Mouse (Mus musculus) brown adipose tissue, adult 24 weeks (tissue): Measurements from ENCODE around the gene Hmcn2. TPM values are rescaled to one million over a fixed set of nuclear protein-coding genes. Genes with fewer than 3 reads are reported as not detected.

Source experiments
- H3K27ac ChIP-seq: fragments of 200-500 bp; replicated peaks from 2 replicates; pipeline ENCODE4 v1.5.1; 2012; ENCODE audit warnings: low read depth, mild to moderate bottlenecking, low read length
- H3K4me1 ChIP-seq: fragments of 200-500 bp; 2 replicates; pipeline ENCODE4 v1.6.1; 2012; ENCODE audit warnings: low read length, mixed read lengths; ENCODE audit not compliant: control insufficient read depth, insufficient read depth, insufficient read length
- H3K4me3 ChIP-seq: fragments of 200-500 bp; 2 replicates; pipeline ENCODE4 v1.5.1; 2012; ENCODE audit warnings: low read depth, mild to moderate bottlenecking, low read length, moderate library complexity; ENCODE audit not compliant: insufficient read depth
- polyA plus RNA-seq: library from polyadenylated mRNA; stranded (reverse); fragments of >200 nt; gene quantifications from 2 replicates; pipeline ENCODE4 v1.2.4, GENCODE M21; 2012; ENCODE audit not compliant: missing spikeins, insufficient read depth, insufficient read length

Gene Hmcn2
- polyA plus RNA-seq, 1 experiment = 5.4 TPM

- no peak overlapping the region for H3K27ac ChIP-seq
- H3K4me1 ChIP-seq = no peaks in the 10 kb centered on the region
- H3K4me3 ChIP-seq = no peak overlapping the region
Measured at GRCm38 (mm10) chr2:31418571-31418970, 104.4 kb downstream of the Hmcn2 start.

DNA sequence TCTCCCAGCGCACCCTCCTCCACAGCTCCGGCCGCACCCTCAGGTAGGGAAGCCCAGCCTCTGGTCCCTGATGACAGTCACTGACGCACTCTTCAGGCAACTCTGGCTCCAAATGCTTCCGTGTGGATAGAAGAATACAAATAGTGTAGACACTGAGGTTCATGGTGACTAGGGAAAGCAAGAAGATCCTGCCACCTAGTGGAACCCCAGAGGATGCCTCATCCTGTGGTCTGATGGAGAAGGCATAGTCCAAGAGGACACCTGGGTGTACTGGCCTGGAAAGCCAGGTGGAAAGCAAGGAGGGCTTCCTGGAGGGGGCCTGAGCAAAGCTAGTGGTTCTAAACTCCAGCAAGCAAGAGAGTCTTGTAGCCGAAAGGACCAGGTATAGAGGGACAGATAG is 106.7 kb downstream of the Hmcn2 start:
- Histone ChIP-seq H3K27ac (no peak overlapping the region), H3K4me1 (no peaks in the 10 kb centered on the region), H3K4me3 (no peak overlapping the region)

GRCm38 (mm10) chr2:31422576-31422975 is 108.4 kb downstream of the Hmcn2 start:
- Histone ChIP-seq H3K27ac (no peak overlapping the region), H3K4me3 (no peak overlapping the region), H3K4me1 (no peaks in the 10 kb centered on the region)

GRCm38 (mm10) chr2:31431477-31431876 is 117.3 kb downstream of the Hmcn2 start:
- Histone ChIP-seq H3K4me3 (no peak overlapping the region), H3K4me1 (no peaks in the 10 kb centered on the region), H3K27ac (no peak overlapping the region)

DNA sequence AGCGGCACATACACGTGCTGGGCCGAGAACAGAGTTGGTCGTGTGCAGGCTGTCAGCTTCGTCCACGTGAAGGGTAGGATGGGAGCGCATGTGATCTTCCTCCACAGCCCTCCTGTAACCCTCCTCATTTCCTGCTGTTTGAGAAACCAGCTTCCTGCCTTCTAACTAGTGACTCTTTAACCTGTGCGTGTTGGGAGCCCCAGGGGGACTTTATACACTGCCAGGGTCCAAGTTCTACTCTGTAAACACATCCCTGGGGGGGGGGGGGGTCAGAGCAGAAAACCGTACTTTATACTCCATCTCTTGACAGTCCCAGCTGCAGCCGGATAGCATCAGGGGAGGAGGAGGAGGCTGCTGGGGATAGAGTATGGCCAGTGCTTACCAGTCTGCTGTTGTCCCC is 120.5 kb downstream of the Hmcn2 start:
- Histone ChIP-seq H3K4me1 (no peaks in the 10 kb centered on the region), H3K27ac (no peak overlapping the region), H3K4me3 (no peak overlapping the region)

DNA sequence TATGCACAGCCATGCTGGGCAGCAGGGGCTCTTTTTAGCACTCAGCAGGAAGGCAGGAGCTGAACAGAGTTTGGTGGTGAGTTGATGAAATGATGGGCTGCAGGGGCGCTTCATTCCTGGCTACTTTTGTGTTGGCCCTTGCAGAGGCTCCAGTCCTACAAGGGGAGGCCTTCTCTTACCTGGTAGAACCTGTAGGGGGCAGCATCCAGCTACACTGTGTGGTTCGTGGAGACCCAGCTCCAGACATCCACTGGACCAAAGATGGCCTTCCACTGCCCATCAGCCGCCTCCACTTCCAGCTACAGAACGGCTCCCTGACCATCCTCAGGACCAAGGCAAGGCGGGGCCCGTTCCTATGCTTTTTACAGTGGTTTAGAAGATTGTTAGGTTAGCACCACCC is 121.4 kb downstream of the Hmcn2 start:
- no peak overlapping the region for H3K27ac ChIP-seq
- H3K4me1 ChIP-seq = no peaks in the 10 kb centered on the region
- H3K4me3 ChIP-seq = no peak overlapping the region

DNA sequence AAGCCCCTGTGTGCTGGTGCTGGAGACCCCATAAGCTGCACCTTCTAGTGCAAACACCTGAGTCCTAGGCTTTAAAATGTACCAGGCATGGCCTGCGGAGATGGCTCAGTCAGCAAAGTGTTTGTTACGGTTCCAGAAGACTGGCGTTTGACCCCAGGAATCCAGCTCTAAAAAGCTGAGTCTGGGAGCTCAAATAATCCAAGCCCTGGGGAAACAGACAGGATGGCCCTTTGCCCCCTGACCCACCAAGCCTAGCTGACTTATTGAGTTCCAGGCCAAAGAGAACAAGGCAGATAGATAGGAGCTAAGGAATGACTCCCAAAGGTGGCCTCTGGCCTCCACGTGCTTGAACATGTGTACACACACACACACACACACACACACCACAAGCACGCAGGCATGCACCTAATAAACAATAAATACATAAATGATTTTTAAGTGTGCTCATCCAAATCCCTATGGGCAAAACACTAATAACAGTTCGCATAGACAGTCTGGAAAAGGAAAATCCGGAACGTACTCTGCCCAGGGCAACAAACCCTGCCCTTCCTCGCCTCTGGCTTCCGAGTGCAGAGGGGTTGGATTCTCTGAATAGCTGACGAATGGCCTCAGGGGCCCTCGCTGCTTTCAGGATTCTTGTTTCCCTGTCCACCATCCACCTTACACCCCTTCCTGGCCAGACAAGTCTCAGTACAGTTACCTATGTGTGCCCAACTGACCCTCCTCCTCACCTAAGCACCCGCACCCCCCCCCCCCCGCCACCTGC is 123.4 kb downstream of the Hmcn2 start:
- H3K27ac ChIP-seq = no peak overlapping the region
- H3K4me1 ChIP-seq = no peaks in the 10 kb centered on the region
- H3K4me3 ChIP-seq = no peak overlapping the region

GRCm38 (mm10) chr2:31439576-31439975 is 125.4 kb downstream of the Hmcn2 start:
- Histone ChIP-seq H3K4me3 (no peak overlapping the region), H3K4me1 (no peaks in the 10 kb centered on the region), H3K27ac (no peak overlapping the region)

DNA sequence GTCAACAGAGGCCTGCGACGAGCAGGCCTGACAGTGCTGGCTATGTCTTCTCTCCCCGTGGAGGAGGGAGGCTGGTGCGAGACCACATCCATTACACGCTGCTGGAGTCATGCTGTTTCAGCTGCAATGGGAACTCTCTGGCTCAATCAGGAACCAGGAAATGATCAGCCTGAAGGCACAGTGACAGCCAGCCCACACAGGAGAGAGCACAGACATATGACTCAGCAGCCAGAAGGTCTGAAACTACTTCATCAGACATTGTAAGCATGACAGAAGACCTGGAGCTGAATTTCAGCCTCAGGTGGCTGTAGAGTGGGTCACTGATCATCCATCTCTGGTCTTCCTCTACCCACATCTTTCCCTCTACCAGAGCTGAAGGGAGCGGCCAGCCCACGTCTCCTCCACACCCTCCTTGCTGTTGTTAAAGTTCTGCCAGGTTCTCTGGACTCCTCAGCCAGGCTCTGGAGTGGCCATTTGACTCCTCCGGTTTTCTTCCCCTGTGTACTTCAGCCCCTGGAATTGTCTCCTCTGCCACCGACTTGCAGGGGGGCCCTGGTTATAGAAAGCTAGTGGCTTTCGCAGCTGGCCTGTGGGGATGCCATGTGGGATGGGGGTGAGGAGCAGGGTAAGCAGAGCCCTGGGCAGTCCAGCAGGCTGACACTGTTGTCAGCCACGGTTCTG is 128.4 kb downstream of the Hmcn2 start:
- H3K4me3 ChIP-seq = no peak overlapping the region
- H3K4me1 ChIP-seq = no peaks in the 10 kb centered on the region
- H3K27ac ChIP-seq = no peak overlapping the region; the same call in 1 of the 2 replicates

- Histone ChIP-seq H3K4me3 (no peak overlapping the region), H3K27ac (no peak overlapping the region), H3K4me1 (no peaks in the 10 kb centered on the region)
Measured at GRCm38 (mm10) chr2:31446036-31446435, 131.8 kb downstream of the Hmcn2 start.

DNA sequence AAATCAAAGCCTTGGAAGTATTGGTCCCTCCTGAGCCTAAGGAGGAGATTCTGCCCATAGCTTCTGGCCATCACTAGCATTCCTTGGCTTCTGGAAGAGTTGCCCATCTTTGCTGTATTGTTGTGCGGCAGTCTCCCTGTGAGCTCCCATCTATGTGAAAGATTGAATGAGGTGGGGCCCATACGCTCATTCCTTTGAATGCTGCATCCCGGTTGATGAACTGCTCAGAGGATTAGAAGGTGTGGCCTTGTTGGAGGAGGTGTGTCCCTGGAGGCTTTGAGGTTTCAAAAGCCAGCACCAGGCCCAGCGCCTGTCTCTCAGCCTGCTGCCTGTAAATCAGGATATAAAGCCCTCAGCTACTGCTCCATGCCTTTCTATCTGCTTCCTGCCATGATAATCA is 132.2 kb downstream of the Hmcn2 start:
- no peak overlapping the region for H3K4me3 ChIP-seq
- H3K4me1 ChIP-seq = no peaks in the 10 kb centered on the region
- H3K27ac ChIP-seq = no peak overlapping the region

- H3K4me1 ChIP-seq = no peaks in the 10 kb centered on the region
- no peak overlapping the region for H3K27ac ChIP-seq
- no peak overlapping the region for H3K4me3 ChIP-seq
Measured at GRCm38 (mm10) chr2:31447536-31447935, 133.3 kb downstream of the Hmcn2 start.

DNA sequence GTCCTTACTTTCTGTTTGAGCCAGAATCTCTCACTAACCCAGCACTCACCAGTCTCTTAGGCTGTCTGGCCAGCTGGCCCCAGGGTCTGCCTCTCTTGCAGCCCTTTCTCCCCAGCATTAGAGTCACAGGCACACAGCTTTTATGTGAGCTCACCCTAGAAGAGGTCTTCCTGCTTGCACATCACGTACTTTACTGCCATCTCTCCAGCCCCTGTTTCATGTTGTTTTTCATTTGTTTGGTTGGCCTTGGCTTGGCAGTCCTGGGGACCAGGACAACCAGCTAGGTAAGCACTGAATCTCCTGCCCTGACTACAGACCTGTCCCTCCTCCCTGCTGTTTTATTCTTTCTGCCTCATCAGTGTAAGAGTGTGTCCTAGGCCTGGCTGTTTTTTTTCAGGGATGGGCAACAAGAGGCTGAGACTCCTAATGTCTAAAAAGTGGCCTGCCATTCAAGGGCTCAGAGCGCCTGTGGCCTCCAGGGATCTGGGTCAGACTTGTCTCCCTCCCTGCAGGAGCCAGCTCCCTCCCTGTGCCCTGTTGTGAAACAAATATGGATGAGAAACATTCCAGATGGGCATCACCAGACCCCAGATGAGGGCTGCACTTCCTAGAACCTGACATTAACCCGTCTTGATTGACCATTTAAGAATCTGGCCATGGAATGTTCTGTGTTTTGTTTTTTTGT is 134.7 kb downstream of the Hmcn2 start:
- H3K27ac ChIP-seq = no peak overlapping the region

DNA sequence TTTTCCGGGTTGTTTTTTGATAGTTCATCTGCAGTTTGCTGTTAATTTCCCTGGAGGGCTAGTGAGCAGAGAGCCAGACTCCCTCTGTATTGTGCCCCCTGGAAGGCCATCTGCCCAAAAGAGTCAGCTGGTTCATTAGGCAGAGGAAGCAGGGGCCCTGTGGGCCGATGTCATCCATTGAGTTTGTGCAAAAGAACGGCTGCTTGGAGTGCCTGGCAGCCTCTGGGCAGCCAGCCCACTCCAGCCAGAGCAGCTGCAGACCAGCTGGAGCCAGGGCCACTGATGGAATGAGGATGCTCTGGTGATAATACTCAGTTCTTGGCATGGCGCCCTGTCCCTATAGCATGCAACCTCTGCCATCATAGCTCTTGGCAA is 135.2 kb downstream of the Hmcn2 start:
- Histone ChIP-seq H3K4me1 (0 out of 2 replicates have a peak, but pooled peaks cover 5% of the 10 kb centered on the region), H3K27ac (no peak overlapping the region)

More for the DNA sequence above, 134.7 kb downstream of the Hmcn2 start:
- 0 out of 2 replicates have a peak, but pooled peaks cover 3% of the 10 kb centered on the region for H3K4me1 ChIP-seq
- no peak overlapping the region for H3K4me3 ChIP-seq

GRCm38 (mm10) chr2:31449902-31450301 is 135.7 kb downstream of the Hmcn2 start:
- Histone ChIP-seq H3K27ac (no peak overlapping the region), H3K4me1 (0 out of 2 replicates have a peak, but pooled peaks cover 8% of the 10 kb centered on the region), H3K4me3 (no peak overlapping the region)

More for the DNA sequence above, 135.2 kb downstream of the Hmcn2 start:
- H3K4me3 ChIP-seq = no peak overlapping the region
